Mouse (Mus musculus): Measurements from ENCODE around the gene Tuba3a. TPM values are rescaled to one million over a fixed set of nuclear protein-coding genes. Genes with fewer than 3 reads are reported as not detected.
"Not testable (repeated sequence)": the region's sequence is repeated elsewhere in the genome, so short reads cannot be mapped to it uniquely, and the experiment has no call there.

The Tuba3a gene
- total RNA-seq, 2 experiments from 2014 or later, result not detected

GRCm38 (mm10) chr6:125271455-125272227 lies 14.2 kb downstream of the Tuba3a start:
- intact Hi-C loops (cut with DNase I), result loop anchor here (1.0 to 5.0 kb wide), 3 partner anchors 55 to 224 kb away; partner anchors contain the start of gene Acrbp
- DNase-seq, result peak; percentile 83 to 93

GRCm38 (mm10) chr6:125268799-125269198 lies 17.0 kb downstream of the Tuba3a start:
- intact Hi-C loops (cut with DNase I), result no loop called here
- no peak for DNase-seq

- intact Hi-C loops (cut with DNase I), result no loop called here
- no peak for DNase-seq
Measured at GRCm38 (mm10) chr6:125267469-125267868, 18.4 kb downstream of the Tuba3a start.

- intact Hi-C loops (cut with DNase I); DNase-seq: not testable (repeated sequence)
Measured at GRCm38 (mm10) chr6:125266600-125266999, 19.2 kb downstream of the Tuba3a start.

GRCm38 (mm10) chr6:125266091-125266490 lies 19.8 kb downstream of the Tuba3a start:
- no peak for DNase-seq
- intact Hi-C loops (cut with DNase I), result no loop called here

- intact Hi-C loops (cut with DNase I), result no loop called here
Measured at GRCm38 (mm10) chr6:125265239-125265638, 20.6 kb downstream of the Tuba3a start.

DNA sequence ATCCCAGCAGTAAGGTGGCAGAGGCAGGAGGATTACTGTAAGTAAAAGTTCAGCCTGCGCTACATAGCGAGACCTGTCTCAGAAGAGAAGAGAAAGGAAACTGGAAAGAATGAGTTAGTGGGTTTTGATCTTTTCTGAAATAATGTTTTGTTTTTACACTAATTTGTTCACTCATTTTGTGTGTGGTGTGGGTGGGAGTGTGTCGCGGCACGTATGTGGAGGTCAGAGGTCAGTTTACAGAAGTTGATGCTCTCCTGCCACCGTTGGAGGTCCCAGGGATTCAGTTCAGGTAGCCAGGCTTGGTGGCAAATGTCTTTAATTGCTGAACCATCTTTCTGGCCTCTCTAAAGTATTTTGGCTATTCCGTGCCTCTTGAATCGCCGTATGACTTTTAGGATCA lies 21.6 kb downstream of the Tuba3a start:
- intact Hi-C loops (cut with DNase I), result no loop called here
- DNase-seq, result no peak

More at GRCm38 (mm10) chr6:125265239-125265638, 20.6 kb downstream of the Tuba3a start:
- DNase-seq, result no peak

DNA sequence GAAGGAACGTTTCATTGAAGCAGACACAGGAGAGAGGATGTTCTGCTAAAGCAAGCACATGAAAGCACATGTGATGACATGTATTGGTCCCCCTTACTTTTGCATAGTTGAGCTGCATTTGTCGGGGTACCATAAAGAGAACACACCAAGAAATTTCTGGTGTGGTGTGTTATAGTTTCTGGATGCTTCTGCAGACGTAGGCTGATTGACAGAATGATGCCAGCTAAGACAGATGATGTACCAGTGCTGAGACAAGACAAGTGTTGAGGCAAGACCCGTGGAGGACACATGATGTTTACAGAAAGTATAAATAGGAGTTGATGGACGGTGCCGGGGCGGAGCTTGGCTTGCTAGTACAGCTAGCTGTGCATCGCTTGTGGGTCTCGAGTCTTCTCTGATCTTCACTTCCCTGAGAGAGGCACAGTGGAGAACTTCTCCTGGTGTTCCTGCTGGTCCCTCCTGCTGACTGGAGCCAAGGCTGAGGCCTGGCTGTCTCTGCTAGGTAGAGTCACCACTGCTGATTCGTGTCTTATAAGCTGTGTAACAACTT lies 25.8 kb downstream of the Tuba3a start:
- intact Hi-C loops (cut with DNase I), result no loop called here
- no peak for DNase-seq

- intact Hi-C loops (cut with DNase I), result no loop called here
- DNase-seq, result peak; percentile 29 to 45
Measured at GRCm38 (mm10) chr6:125256222-125256966, 29.4 kb downstream of the Tuba3a start.

DNA sequence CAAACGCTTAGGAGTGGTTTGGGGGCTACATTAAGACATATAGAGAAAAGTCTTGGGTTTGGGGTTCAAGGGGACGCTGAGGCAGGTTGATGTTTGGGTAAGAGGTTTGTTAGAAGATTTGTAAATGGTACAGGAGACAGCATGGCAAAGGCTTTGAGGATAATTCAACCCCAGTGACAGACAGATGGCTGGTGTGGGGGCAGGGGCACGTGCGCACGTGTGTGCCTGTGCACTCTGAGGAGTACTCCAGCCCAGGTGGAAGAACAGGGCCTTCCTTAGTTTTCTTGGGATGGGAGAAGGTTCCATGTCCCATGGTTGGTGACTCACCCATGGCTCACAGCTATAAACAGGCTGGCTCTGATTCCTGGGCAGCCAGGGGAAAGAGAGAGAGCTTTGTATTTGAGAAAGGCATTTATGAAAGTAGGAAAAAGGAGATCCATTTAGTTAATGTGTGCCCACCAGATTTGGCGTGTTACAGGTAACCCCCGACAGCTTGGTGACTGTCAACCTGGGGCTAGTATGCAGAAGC lies 30.3 kb downstream of the Tuba3a start:
- DNase-seq, result no peak

DNA sequence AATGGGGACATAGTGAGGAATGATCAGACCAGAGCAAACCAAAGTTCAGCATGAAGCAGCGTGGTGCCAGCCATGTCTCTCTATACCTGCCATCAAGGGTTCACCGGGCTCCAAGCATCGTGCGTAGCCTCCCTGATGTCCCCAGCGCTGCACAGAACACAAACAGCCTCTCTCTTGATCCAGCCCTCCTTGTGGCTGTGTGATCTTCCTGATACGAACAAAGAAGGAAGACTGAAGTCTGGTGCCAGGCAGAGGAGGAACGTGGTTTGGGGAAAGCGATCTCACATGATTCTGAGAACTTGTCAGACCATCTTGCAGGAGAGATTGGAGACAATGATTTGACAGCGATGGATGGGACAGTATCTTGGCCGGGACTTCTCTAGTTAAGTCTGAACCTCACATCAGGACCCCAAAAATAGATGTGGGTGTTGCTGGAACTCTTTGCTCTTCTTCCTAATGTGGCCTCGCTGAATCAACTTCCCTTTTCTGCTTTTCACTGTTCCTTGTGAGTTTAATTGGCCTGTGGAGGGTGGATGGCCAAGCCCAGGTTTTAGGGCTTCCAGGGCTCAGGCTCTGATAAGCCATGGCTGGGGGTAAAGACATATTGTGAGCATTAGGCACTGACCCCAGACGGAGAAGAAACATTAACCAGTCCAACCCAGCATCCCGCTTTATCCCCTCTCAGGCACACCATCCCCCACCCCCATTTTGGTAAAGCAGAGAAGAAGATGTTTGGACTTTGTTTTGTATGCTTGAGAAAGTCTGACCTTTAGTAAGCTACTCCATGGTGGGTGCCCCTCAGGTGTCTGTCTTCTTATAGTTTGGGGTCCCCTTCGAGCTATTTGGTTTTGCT lies 31.8 kb downstream of the Tuba3a start:
- intact Hi-C loops (cut with DNase I), result no loop called here
- no peak for DNase-seq

More for the DNA sequence above, 30.3 kb downstream of the Tuba3a start:
- intact Hi-C loops (cut with DNase I), result no loop called here

DNA sequence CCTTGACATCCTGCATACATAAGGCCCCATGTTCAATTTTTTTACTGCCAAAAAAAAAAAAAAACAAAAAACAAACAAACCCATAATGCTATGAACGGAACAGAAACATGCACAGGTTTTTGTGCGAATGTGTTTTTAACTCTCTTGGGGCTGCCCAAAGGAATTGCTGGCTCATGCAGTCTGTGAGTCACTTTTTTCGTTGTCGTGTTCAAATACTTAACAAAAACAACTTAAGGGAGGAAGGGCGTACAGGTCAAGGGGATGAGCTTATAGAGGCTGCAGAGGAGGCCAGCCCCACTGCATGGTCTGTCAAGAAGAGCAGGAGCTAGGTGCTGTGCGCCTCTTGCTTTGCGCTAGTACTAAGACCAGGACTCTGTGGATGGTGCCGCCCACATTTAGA lies 33.1 kb downstream of the Tuba3a start:
- intact Hi-C loops (cut with DNase I), result no loop called here
- no peak for DNase-seq

GRCm38 (mm10) chr6:125252285-125252684 lies 33.6 kb downstream of the Tuba3a start:
- intact Hi-C loops (cut with DNase I), result no loop called here
- DNase-seq, result no peak

DNA sequence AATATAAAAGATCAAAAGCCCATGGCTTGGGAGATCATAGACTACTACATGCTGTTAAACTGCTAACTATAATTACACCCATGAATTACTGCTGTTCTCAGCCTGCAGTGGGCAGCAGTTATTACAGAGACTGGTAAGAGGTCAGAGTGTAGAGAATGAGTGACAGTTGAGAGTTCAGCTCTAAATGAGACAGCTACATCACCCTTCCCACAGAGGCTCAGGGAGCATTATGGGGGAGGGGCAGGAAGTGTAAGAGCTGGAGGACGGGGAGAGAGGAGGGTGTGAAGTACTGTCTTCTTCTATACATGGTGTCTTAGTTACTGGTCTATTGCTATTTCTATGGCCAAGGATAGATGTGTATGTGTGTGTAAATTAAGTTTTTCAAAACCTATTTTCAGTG lies 41.3 kb downstream of the Tuba3a start:
- no peak for DNase-seq
- intact Hi-C loops (cut with DNase I), result no loop called here

DNA sequence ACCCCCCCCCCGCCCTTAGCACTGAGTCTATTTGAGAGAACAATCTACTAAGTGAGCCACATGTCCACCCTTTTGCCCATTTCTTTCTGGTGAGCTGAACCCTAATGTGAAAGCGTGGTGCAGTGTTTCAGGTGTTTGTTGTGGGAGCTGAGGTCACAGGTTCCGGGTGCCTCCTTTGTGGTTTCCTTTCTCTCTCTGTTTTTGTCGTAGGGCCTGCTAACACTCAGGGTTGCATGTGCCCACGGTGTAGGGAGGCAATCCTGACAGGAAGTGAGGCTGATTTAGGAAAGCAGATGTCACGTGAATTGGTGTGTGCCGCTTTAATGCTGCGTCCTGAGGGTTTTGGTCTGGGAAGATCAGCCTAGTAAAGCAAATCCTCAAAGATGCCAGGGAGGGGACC lies 44.3 kb downstream of the Tuba3a start:
- DNase-seq, result no peak
- intact Hi-C loops (cut with DNase I), result no loop called here

DNA sequence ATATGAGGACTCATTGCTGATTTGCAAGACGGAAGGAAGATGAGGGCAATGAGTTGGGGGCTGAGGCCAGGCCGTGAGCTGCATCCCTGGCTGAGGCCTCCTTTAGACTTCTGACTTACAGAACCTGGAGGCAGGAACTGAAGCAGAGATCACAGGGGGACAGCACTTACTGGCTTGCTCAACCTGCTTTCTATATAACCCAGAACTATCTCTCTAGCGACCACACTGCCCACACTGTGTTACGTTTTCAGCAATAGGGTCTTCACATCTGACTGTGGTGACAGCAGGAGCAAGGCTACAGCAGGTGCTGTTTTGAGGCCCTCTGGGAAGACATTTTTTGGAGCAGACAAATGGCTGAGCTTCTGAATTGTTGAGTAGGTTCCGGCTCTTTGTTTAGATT lies 45.2 kb downstream of the Tuba3a start:
- no peak for DNase-seq
- intact Hi-C loops (cut with DNase I), result no loop called here

DNA sequence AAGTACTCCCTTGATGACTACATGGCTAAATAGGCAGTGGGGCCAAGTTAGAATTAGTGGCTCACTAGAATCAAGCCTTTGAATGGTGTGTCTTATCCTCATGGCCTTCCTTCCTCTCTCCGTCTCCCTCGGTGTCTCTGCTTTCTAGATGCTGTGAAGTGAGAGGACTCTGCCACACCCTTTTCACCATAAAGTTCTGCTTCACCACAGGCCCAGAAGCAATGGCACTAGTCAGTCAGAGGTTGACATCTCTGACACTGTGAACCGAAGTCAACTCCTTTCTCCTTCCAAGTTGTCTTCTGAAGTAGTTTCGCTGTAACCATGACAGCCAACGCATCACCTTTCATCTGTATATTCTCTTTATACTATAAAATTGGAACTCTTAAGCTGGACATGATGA lies 46.3 kb downstream of the Tuba3a start:
- intact Hi-C loops (cut with DNase I), result no loop called here
- DNase-seq, result no peak

DNA sequence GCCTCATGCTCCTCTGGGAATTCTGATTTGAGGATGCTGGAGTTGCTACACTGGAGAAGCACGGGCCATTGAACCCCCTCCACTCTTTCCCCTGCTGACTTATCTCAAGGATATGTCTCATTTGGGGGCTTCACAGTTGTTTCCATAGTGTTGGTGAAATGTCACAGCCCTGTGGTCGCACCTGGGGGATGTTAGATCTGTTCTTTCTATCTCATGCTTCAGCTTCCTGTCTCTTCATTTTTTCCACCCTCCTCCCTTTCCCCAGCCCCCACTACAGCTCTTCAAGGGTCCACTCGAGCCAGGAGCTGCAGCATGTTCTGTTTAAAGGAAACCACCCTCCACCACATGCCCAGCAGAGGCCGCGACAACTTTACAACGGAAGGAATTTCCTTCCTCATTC lies 47.4 kb downstream of the Tuba3a start:
- intact Hi-C loops (cut with DNase I), result no loop called here
- DNase-seq, result no peak

- intact Hi-C loops (cut with DNase I), result no loop called here
- DNase-seq, result no peak
Measured at GRCm38 (mm10) chr6:125237421-125237820, 48.4 kb downstream of the Tuba3a start.

DNA sequence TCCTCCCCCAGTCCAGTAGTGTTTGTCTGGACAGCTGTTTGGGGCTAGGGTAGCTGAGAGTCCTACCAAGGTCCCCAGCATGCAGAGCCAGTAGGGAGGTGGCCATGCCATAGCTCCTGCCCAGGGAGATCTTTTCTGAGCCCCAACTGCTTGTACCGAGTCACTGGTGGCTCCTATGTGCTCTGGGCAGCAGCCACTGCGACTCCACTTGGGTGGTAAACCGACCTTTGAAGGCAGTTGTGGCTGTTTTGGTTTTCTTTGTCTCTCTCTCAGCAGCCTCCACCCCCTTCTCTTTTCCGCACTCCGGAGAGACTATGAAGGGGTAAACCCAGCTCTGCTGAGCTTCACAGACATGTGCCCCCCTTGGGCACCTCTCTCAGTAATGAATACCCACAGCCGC lies 49.1 kb downstream of the Tuba3a start, which contains the start of gene Cd27:
Cd27 (minus strand) TSS at position 229 of the 400 bp plus-strand sequence.
- no peak for DNase-seq
- intact Hi-C loops (cut with DNase I), result no loop called here

Measured in gastrocnemius, postnatal 36 days (tissue).